Mouse (Mus musculus) kidney, adult 2 months (tissue): Measurements from ENCODE around the gene Kif26b.

Experiments
- CTCF ChIP-seq: fragments of 200-500 bp; conservative IDR thresholded peaks from 2 replicates; pipeline ENCODE4 v1.5.1; 2011; ENCODE audit warnings: low read depth, mild to moderate bottlenecking, control low read depth, low read length, moderate library complexity, mixed read lengths; ENCODE audit not compliant: insufficient read depth, insufficient read length
- POLR2A ChIP-seq: fragments of 200-500 bp; IDR thresholded peaks from one replicate; pipeline ENCODE4 v1.6.1; 2011; ENCODE audit warnings: low read depth, low read length, control low read depth

DNA sequence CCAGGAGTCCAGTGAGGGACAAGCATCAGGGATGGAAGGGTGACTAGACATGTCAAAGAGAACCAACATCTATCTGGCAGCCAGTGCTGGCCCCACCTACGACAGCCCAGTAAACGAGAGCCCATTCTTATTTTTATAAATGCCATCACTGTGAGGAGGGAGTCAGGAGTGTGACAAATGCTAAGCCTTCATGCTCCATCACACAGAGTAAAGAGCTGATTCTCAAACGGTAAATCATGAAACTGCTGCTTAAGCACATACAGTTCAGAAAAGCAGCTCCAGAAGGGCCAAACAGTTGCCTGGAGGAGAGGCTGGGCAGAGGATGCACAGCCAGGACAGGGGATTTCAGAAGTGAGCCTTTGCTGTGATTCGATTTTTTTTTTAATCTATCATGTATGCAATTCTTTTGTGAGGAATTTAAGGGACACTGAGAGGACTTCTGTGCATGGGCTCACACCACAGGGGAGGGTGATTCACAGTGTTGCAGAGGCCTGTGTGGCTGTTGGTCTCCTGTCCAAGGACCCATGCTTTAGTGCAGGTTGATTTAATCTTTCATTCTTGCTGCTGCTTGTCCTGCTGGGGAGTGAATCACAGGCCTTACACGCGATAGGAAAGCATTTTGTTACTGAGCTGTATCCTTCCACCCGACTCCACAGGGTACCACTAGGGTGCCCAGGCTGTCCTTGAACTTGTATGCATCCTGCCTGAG, 16.4 kb upstream of the Kif26b start:
- no peak for TF ChIP-seq CTCF
- no peak for TF ChIP-seq POLR2A
